Mouse (Mus musculus): ENCODE data around the gene Adamts8. TPM values are rescaled to one million over a fixed set of nuclear protein-coding genes. Genes with fewer than 3 reads are reported as not detected.

Gene Adamts8
- polyA plus RNA-seq, 1 experiment from 2014 or later, result 0.13 TPM

Other genes with a start within 250 kb of the Adamts8 start
- 0.60 and 0.79 TPM in 2 replicates for gene Adamts15, start 20.1 kb upstream of the Adamts8 start, polyA plus RNA-seq (2015; fragmentation: Nextera tagmentation; extraction: Ambion mirVana)
- 7.2 and 7.7 TPM in 2 replicates for gene Zbtb44, start 88.1 kb downstream of the Adamts8 start, polyA plus RNA-seq (2015; fragmentation: Nextera tagmentation; extraction: Ambion mirVana)
- 0.46 and 0.55 TPM in 2 replicates for gene St14, start 189.3 kb downstream of the Adamts8 start, polyA plus RNA-seq (2015; fragmentation: Nextera tagmentation; extraction: Ambion mirVana)